Mouse (Mus musculus) forebrain, embryonic 16.5 days (tissue): ENCODE results near the gene Nbeal1. TPM values are rescaled to one million over a fixed set of nuclear protein-coding genes. Genes with fewer than 3 reads are reported as not detected.

Experiments used
- ATAC-seq: fragments of 200-750 bp; cut with Nextera tagmentation; 2 replicates; pipeline ENCODE4 v1.8.0; 2017; ENCODE audit warnings: mild to moderate bottlenecking, moderate library complexity
- H3K27ac ChIP-seq: fragments of 300-500 bp; sonication (generic); 2 replicates; pipeline ENCODE4 v1.5.1; 2014; ENCODE audit warnings: low read length, control low read depth
- H3K27me3 ChIP-seq: fragments of 300-500 bp; sonication (generic); replicated peaks from 2 replicates; pipeline ENCODE4 v1.6.1; 2014; ENCODE audit warnings: low read length; ENCODE audit not compliant: control insufficient read depth, insufficient read depth
- H3K36me3 ChIP-seq: fragments of 300-500 bp; sonication (generic); 2 replicates; pipeline ENCODE4 v1.6.1; 2014; ENCODE audit not compliant: control insufficient read depth, insufficient read depth
- H3K4me1 ChIP-seq: fragments of 300-500 bp; sonication (generic); replicated peaks from 2 replicates; pipeline ENCODE4 v1.6.1; 2014; ENCODE audit warnings: low read length; ENCODE audit not compliant: control insufficient read depth, insufficient read depth
- H3K4me2 ChIP-seq: fragments of 300-500 bp; sonication (generic); 2 replicates; pipeline ENCODE4 v1.6.1; 2014; ENCODE audit warnings: mild to moderate bottlenecking, low read length, control low read depth
- H3K4me3 ChIP-seq: fragments of 300-500 bp; sonication (generic); replicated peaks from 2 replicates; pipeline ENCODE4 v1.5.1; 2014; ENCODE audit warnings: mild to moderate bottlenecking, low read length, control low read depth
- H3K9ac ChIP-seq: fragments of 300-500 bp; sonication (generic); replicated peaks from 2 replicates; pipeline ENCODE4 v1.6.1; 2014; ENCODE audit warnings: low read depth, low read length, control low read depth
- H3K9me3 ChIP-seq: fragments of 300-500 bp; sonication (generic); 2 replicates; pipeline ENCODE4 v1.6.1; 2016; ENCODE audit warnings: low read length; ENCODE audit not compliant: control insufficient read depth
- WGBS: fragments of 180-500 bp; shearing (Covaris S2); extraction: QIAGEN DNeasy Blood & Tissue Kit; methylation state at CpG from one replicate; pipeline ENCODE4 v1.1.7; 2014; 5-methylcytosine and 5-hydroxymethylcytosine counted together
- polyA plus RNA-seq: library from polyadenylated mRNA; unstranded; fragments of >200 nt; fragmentation: Nextera tagmentation; extraction: Ambion mirVana; gene quantifications from 2 replicates; pipeline ENCODE4 v1.2.1, GENCODE M21; 2015

Nbeal1 gene
- polyA plus RNA-seq, 1 experiment from 2014 or later = 9.8 TPM

GRCm38 (mm10) chr1:60272471-60272870 is 92.1 kb downstream of the Nbeal1 start:
- no peaks in the 10 kb centered on the region for H3K4me1 ChIP-seq
- no peak for ATAC-seq
- H3K36me3 ChIP-seq = peaks cover 9% of the 10 kb centered on the region
- H3K4me3 ChIP-seq = no peak overlapping the region
- H3K27me3 ChIP-seq = no peaks in the 10 kb centered on the region
- H3K9me3 ChIP-seq = no peaks in the 10 kb centered on the region
- no peak overlapping the region for H3K27ac ChIP-seq
- 75% methylated on average over 2 of the region's 2 CpGs for WGBS
- no peak overlapping the region for H3K9ac ChIP-seq
- no peak overlapping the region for H3K4me2 ChIP-seq

- H3K36me3 ChIP-seq = peaks cover 10% of the 10 kb centered on the region; the same call in 1 of the 2 replicates
- 74% methylated on average over 1 of the region's 1 CpGs for WGBS
- no peaks in the 10 kb centered on the region for H3K4me1 ChIP-seq
- no peak overlapping the region for H3K9ac ChIP-seq
- no peak overlapping the region for H3K4me3 ChIP-seq
- H3K27ac ChIP-seq = no peak overlapping the region
- no peak overlapping the region for H3K4me2 ChIP-seq
- H3K9me3 ChIP-seq = no peaks in the 10 kb centered on the region
- no peaks in the 10 kb centered on the region for H3K27me3 ChIP-seq
- no peak for ATAC-seq
Measured at GRCm38 (mm10) chr1:60293921-60294320, 113.5 kb downstream of the Nbeal1 start.

- peak; percentile 99 for ATAC-seq
- peak within 1 kb of the TSS; percentile 82 for H3K4me3 ChIP-seq
- H3K9ac ChIP-seq = peak within 1 kb of the TSS; percentile 82
- no peaks in the 10 kb centered on the region for H3K36me3 ChIP-seq
- H3K27ac ChIP-seq = peak within 1 kb of the TSS; percentile 91
- no peaks in the 10 kb centered on the region for H3K9me3 ChIP-seq
- peak within 1 kb of the TSS; percentile 93 for H3K4me2 ChIP-seq
- H3K27me3 ChIP-seq = no peaks in the 10 kb centered on the region
- 1% methylated on average over 60 of the region's 60 CpGs for WGBS
- H3K4me1 ChIP-seq = peaks cover 12% of the 10 kb centered on the region
Measured at GRCm38 (mm10) chr1:60342808-60343629, 162.6 kb downstream of the Nbeal1 start, which contains the start of gene Cyp20a1. Cyp20a1 (plus strand) TSS chr1:60343323.

GRCm38 (mm10) chr1:60343630-60344455 is 163.4 kb downstream of the Nbeal1 start:
- no peaks in the 10 kb centered on the region for H3K27me3 ChIP-seq
- peak overlapping the region; percentile 91 for H3K27ac ChIP-seq
- H3K4me1 ChIP-seq = peaks cover 12% of the 10 kb centered on the region
- no peaks in the 10 kb centered on the region for H3K36me3 ChIP-seq
- peak overlapping the region; percentile 82 for H3K9ac ChIP-seq
- peak overlapping the region; percentile 93 for H3K4me2 ChIP-seq
- ATAC-seq = peak; percentile 7
- H3K4me3 ChIP-seq = peak overlapping the region; percentile 82
- 2% methylated on average over 14 of the region's 14 CpGs for WGBS
- H3K9me3 ChIP-seq = no peaks in the 10 kb centered on the region

- H3K4me3 ChIP-seq = no peak overlapping the region
- peaks cover 12% of the 10 kb centered on the region for H3K4me1 ChIP-seq
- H3K4me2 ChIP-seq = no peak overlapping the region
- no peak for ATAC-seq
- H3K27ac ChIP-seq = no peak overlapping the region
- no peaks in the 10 kb centered on the region for H3K36me3 ChIP-seq
- 94% methylated on average over 6 of the region's 6 CpGs for WGBS
- H3K9ac ChIP-seq = no peak overlapping the region
- no peaks in the 10 kb centered on the region for H3K27me3 ChIP-seq
- peaks cover under 1% of the 10 kb centered on the region; the same call in 1 of the 2 replicates for H3K9me3 ChIP-seq
Measured at GRCm38 (mm10) chr1:60344670-60345069, 164.3 kb downstream of the Nbeal1 start.

- Histone ChIP-seq H3K9me3 (peaks cover 5% of the 10 kb centered on the region; the same call in 1 of the 2 replicates), H3K27ac (no peak overlapping the region), H3K9ac (no peak overlapping the region), H3K36me3 (no peaks in the 10 kb centered on the region), H3K4me3 (no peak overlapping the region), H3K4me1 (peaks cover 12% of the 10 kb centered on the region), H3K27me3 (no peaks in the 10 kb centered on the region), H3K4me2 (no peak overlapping the region)
- WGBS = 94% methylated on average over 2 of the region's 2 CpGs
- ATAC-seq = no peak
Measured at GRCm38 (mm10) chr1:60345712-60346111, 165.3 kb downstream of the Nbeal1 start.

- Histone ChIP-seq H3K4me1 (no peaks in the 10 kb centered on the region), H3K27ac (no peak overlapping the region), H3K9me3 (peaks cover 5% of the 10 kb centered on the region; the same call in 1 of the 2 replicates), H3K9ac (no peak overlapping the region), H3K27me3 (no peaks in the 10 kb centered on the region), H3K36me3 (no peaks in the 10 kb centered on the region), H3K4me3 (no peak overlapping the region), H3K4me2 (no peak overlapping the region)
- no peak for ATAC-seq
- 92% methylated on average over 5 of the region's 5 CpGs for WGBS
Measured at GRCm38 (mm10) chr1:60352786-60353185, 172.4 kb downstream of the Nbeal1 start.

- no peak for ATAC-seq
- no peak overlapping the region for H3K27ac ChIP-seq
- no peaks in the 10 kb centered on the region for H3K4me1 ChIP-seq
- WGBS = 92% methylated on average over 1 of the region's 1 CpGs
- no peak overlapping the region for H3K9ac ChIP-seq
- no peak overlapping the region for H3K4me3 ChIP-seq
- H3K36me3 ChIP-seq = no peaks in the 10 kb centered on the region
- H3K27me3 ChIP-seq = no peaks in the 10 kb centered on the region
- H3K9me3 ChIP-seq = no peaks in the 10 kb centered on the region
- H3K4me2 ChIP-seq = no peak overlapping the region
Measured at GRCm38 (mm10) chr1:60361626-60362025, 181.2 kb downstream of the Nbeal1 start.

GRCm38 (mm10) chr1:60376556-60376955 is 196.2 kb downstream of the Nbeal1 start:
- no peak overlapping the region for H3K9ac ChIP-seq

More at GRCm38 (mm10) chr1:60376556-60376955, 196.2 kb downstream of the Nbeal1 start:
- 87% methylated on average over 1 of the region's 1 CpGs for WGBS
- no peak overlapping the region for H3K4me3 ChIP-seq
- peaks cover 2% of the 10 kb centered on the region for H3K36me3 ChIP-seq
- no peaks in the 10 kb centered on the region for H3K4me1 ChIP-seq
- H3K27ac ChIP-seq = no peak overlapping the region
- no peaks in the 10 kb centered on the region for H3K27me3 ChIP-seq
- no peaks in the 10 kb centered on the region for H3K9me3 ChIP-seq
- no peak overlapping the region for H3K4me2 ChIP-seq
- no peak for ATAC-seq
